Mouse (Mus musculus) liver, embryonic 14.5 days (tissue): ENCODE data around the gene Trio.

Experiments used
- CTCF ChIP-seq: IDR thresholded peaks from 2 replicates; pipeline ENCODE4 v1.5.1; 2016; ENCODE audit warnings: antibody characterized with exemption, low read depth, control low read depth
- EP300 ChIP-seq: IDR thresholded peaks from 2 replicates; pipeline ENCODE4 v1.6.1; 2016; ENCODE audit warnings: antibody characterized with exemption, low read depth

DNA sequence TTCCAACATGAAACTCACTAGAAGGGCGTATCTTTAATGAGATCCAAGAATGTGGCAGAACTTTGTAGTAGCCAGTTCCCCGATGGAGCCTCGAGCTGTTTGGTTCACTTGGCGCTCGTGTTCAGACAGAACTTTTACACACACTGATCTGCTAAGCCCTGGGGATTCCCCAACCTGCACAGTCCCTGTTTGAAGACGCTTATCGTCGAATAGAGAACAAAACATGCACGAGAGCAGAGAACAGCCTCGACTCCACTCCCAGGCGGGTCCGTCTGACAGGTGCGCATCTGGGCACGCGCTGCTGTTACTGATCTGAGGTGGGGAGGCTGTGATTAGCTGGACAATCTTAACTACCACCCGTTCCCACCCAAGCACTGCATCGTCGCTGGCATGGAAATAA, 98.7 kb downstream of the Trio start:
- no peak for TF ChIP-seq CTCF
- no peak for TF ChIP-seq EP300
